Mouse (Mus musculus) limb, embryonic 12.5 days (tissue): ENCODE data around the gene Kiss1r. TPM values are rescaled to one million over a fixed set of nuclear protein-coding genes. Genes with fewer than 3 reads are reported as not detected.

Experiments used
- ATAC-seq: fragments of 200-750 bp; cut with Nextera tagmentation; 2 replicates; pipeline ENCODE4 v1.8.0; 2017; ENCODE audit warnings: low read depth, moderate TSS enrichment; ENCODE audit not compliant: insufficient number of reproducible peaks, insufficient read depth, low FRiP score, low TSS enrichment
- H3K27ac ChIP-seq: fragments of 300-500 bp; sonication (generic); 2 replicates; pipeline ENCODE4 v1.5.1; 2016; ENCODE audit warnings: mild to moderate bottlenecking, moderate library complexity
- H3K27me3 ChIP-seq: fragments of 300-500 bp; sonication (generic); 2 replicates; pipeline ENCODE4 v1.6.1; 2016; ENCODE audit warnings: mild to moderate bottlenecking, moderate library complexity
- H3K36me3 ChIP-seq: fragments of 300-500 bp; sonication (generic); 2 replicates; pipeline ENCODE4 v1.6.1; 2016; ENCODE audit warnings: mild to moderate bottlenecking, moderate library complexity
- H3K4me1 ChIP-seq: fragments of 300-500 bp; sonication (generic); replicated peaks from 2 replicates; pipeline ENCODE4 v1.6.1; 2016
- H3K4me2 ChIP-seq: fragments of 300-500 bp; sonication (generic); 2 replicates; pipeline ENCODE4 v1.6.1; 2016; ENCODE audit warnings: mild to moderate bottlenecking, moderate library complexity
- H3K4me3 ChIP-seq: fragments of 300-500 bp; sonication (generic); replicated peaks from 2 replicates; pipeline ENCODE4 v1.5.1; 2016; ENCODE audit warnings: mild to moderate bottlenecking
- H3K9ac ChIP-seq: fragments of 300-500 bp; sonication (generic); replicated peaks from 2 replicates; pipeline ENCODE4 v1.6.1; 2016; ENCODE audit warnings: mild to moderate bottlenecking, moderate library complexity
- H3K9me3 ChIP-seq: fragments of 300-500 bp; sonication (generic); 2 replicates; pipeline ENCODE4 v1.6.1; 2016; ENCODE audit warnings: mild to moderate bottlenecking, moderate library complexity
- WGBS: fragments of 180-500 bp; shearing (Covaris S2); methylation state at CpG from one replicate; pipeline ENCODE4 v1.1.7; 2016; 5-methylcytosine and 5-hydroxymethylcytosine counted together
- polyA plus RNA-seq: library from polyadenylated mRNA; unstranded; fragments of >200 nt; fragmentation: Nextera tagmentation; extraction: Ambion mirVana; gene quantifications from 2 replicates; pipeline ENCODE4 v1.2.1, GENCODE M21; 2016

Gene Kiss1r
- polyA plus RNA-seq, 1 experiment from 2014 or later: 1.2 TPM

GRCm38 (mm10) chr10:79933145-79933679 is 16.4 kb downstream of the Kiss1r start:
- Histone ChIP-seq H3K27me3 (no peaks in the 10 kb centered on the region), H3K4me3 (no peak overlapping the region; the same call in 1 of the 2 replicates), H3K4me1 (peaks cover 94% of the 10 kb centered on the region), H3K9ac (no peak overlapping the region; the same call in 1 of the 2 replicates), H3K9me3 (no peaks in the 10 kb centered on the region), H3K4me2 (peak overlapping the region; percentile 30; the same call in 1 of the 2 replicates), H3K27ac (peak overlapping the region; percentile 82), H3K36me3 (peaks cover 78% of the 10 kb centered on the region)
- WGBS: 45% methylated on average over 9 of the region's 9 CpGs
- no peak for ATAC-seq

DNA sequence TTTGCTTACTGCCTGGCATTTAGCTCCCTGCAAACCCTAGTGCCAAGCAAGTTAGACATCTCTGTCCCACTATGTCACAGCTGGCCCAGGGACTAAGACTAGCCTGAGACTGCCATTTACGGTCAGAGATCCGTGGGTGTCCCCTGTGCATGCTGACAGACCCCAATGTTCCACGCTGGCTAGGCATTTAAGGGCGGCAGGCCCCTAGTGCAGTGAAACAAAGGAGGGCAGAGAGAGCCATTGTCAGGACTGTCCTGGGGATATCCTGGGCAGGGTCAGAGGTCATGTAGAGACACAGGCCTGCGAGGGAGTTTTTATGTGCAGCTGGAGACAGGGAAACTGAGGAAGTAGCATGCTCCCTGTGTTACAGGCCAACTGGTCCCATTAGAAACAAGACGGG is 17.1 kb downstream of the Kiss1r start:
- no peaks in the 10 kb centered on the region for H3K27me3 ChIP-seq
- H3K9me3 ChIP-seq: no peaks in the 10 kb centered on the region
- peaks cover 91% of the 10 kb centered on the region for H3K4me1 ChIP-seq
- WGBS: 74% methylated on average over 6 of the region's 6 CpGs
- H3K27ac ChIP-seq: peak overlapping the region; percentile 82; the same call in 1 of the 2 replicates
- no peak overlapping the region for H3K4me2 ChIP-seq
- no peak overlapping the region for H3K4me3 ChIP-seq
- ATAC-seq: no peak
- H3K36me3 ChIP-seq: peaks cover 83% of the 10 kb centered on the region
- H3K9ac ChIP-seq: no peak overlapping the region

GRCm38 (mm10) chr10:79934272-79934721 is 17.5 kb downstream of the Kiss1r start:
- Histone ChIP-seq H3K27ac (peak overlapping the region; percentile 82), H3K36me3 (peaks cover 86% of the 10 kb centered on the region), H3K4me1 (peaks cover 90% of the 10 kb centered on the region), H3K9ac (no peak overlapping the region), H3K4me2 (no peak overlapping the region), H3K4me3 (no peak overlapping the region), H3K9me3 (no peaks in the 10 kb centered on the region), H3K27me3 (no peaks in the 10 kb centered on the region)
- WGBS: 78% methylated on average over 13 of the region's 13 CpGs
- no peak for ATAC-seq

- no peaks in the 10 kb centered on the region for H3K9me3 ChIP-seq
- peaks cover 83% of the 10 kb centered on the region for H3K4me1 ChIP-seq
- H3K4me3 ChIP-seq: no peak overlapping the region
- 86% methylated on average over 16 of the region's 16 CpGs for WGBS
- peaks cover 93% of the 10 kb centered on the region for H3K36me3 ChIP-seq
- ATAC-seq: no peak
- no peaks in the 10 kb centered on the region for H3K27me3 ChIP-seq
- H3K4me2 ChIP-seq: no peak overlapping the region
- peak overlapping the region; percentile 82; the same call in 1 of the 2 replicates for H3K27ac ChIP-seq
- no peak overlapping the region for H3K9ac ChIP-seq
These were observed 18.2 kb downstream of the Kiss1r start for GRCm38 (mm10) chr10:79934794-79935569.

- ATAC-seq: no peak
- Histone ChIP-seq H3K27me3 (no peaks in the 10 kb centered on the region), H3K4me1 (peaks cover 75% of the 10 kb centered on the region), H3K27ac (peak overlapping the region; percentile 26), H3K36me3 (peaks cover 95% of the 10 kb centered on the region), H3K9me3 (no peaks in the 10 kb centered on the region), H3K9ac (no peak overlapping the region), H3K4me3 (no peak overlapping the region), H3K4me2 (no peak overlapping the region)
- WGBS: 64% methylated on average over 10 of the region's 10 CpGs
These were observed 19.6 kb downstream of the Kiss1r start for GRCm38 (mm10) chr10:79936284-79936910.

DNA sequence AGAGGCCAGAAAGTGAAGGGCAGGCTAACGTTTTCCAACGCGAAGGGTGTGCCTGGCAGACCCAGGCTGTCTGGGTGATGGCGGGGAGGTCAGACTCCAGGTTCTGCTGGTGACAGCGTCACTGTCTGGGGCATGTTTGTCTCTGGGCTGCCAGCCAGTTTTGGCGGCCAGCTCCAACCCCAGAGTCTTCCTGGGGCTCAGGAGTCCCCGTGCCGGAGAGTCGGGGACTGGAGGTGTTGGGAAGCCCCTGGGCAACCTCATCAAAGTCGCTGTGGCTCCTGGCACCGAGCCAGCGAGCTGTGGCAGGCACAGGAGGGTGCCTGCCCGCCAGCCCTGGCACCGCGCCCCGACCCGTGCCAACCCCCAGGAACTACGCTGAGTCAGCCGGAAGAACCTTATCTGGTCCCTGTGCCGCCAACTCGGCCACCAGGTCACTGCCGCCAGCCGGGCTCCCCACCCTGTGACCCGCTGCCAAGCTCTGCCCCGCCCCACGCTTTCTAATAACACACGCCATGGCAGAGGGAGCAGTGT is 20.2 kb downstream of the Kiss1r start:
- no peak overlapping the region; the same call in 1 of the 2 replicates for H3K9ac ChIP-seq
- 81% methylated on average over 27 of the region's 27 CpGs for WGBS
- no peak overlapping the region for H3K4me3 ChIP-seq
- peaks cover 95% of the 10 kb centered on the region for H3K36me3 ChIP-seq
- H3K4me2 ChIP-seq: no peak overlapping the region
- no peaks in the 10 kb centered on the region for H3K27me3 ChIP-seq
- no peaks in the 10 kb centered on the region for H3K9me3 ChIP-seq
- no peak for ATAC-seq
- peak overlapping the region; percentile 26 for H3K27ac ChIP-seq
- H3K4me1 ChIP-seq: peaks cover 69% of the 10 kb centered on the region

DNA sequence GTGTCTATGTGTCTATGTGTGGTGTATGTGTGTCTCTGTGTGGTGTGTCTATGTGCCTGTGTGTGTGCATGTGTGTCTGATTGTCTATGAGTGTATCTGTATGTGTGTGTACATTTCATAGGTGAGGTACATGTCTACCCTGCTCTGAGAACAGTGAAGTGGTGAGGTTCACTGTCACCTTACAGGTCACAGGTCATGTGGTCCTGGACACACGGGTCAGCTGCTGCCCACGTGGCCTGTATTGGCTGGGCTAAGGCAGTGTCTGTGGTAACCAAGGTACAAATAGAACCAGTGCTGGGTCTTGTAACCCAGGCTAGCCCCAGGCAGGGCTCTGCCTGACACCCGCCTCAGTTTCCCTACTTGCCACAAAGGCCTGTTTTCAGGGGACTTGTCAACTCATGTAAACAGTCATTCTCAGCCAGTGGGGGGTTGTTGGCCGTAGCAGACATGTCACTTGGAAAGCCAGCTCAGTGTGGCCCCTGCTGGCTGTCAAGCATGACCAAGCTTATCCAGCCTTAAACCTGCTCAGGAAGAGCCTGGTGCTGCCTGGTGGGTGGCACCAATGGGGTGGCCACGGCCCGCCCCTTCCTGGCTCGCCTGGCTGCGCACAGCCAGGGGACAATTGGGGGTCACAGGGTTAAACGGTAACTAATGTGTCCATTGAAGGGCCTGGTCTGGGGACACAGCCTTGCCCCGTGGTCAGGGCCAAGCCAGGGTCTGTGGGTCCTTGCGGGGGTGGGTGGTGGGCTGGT is 21.2 kb downstream of the Kiss1r start:
- Histone ChIP-seq H3K27ac (0 out of 2 replicates have a peak overlapping the region, but pooled peaks have one; percentile 35), H3K4me2 (no peak overlapping the region), H3K9me3 (no peaks in the 10 kb centered on the region), H3K4me3 (no peak overlapping the region), H3K27me3 (no peaks in the 10 kb centered on the region), H3K9ac (no peak overlapping the region), H3K4me1 (peaks cover 62% of the 10 kb centered on the region), H3K36me3 (peaks cover 92% of the 10 kb centered on the region)
- no peak for ATAC-seq
- 67% methylated on average over 11 of the region's 11 CpGs for WGBS

DNA sequence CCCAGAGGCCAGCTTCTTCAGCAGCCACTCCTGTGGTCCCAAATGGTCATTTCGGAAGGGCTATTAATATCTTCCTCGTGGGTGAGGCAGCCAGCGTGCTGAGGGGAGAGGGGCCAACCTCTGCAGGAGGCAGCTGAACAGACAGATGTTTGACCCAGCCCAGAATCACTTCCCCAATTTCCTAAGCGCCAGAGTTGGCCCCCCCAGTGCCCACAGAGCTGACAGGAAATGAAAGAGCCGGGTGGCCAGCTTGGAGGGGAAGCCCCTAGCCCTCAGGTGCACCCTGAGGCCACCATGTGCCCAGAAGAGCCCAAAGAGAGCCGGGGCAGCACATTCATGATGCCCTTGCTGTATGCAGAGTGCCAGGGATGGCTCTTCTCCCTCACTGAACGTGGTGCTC is 24.0 kb downstream of the Kiss1r start:
- Histone ChIP-seq H3K27me3 (no peaks in the 10 kb centered on the region), H3K36me3 (peaks cover 76% of the 10 kb centered on the region), H3K9ac (no peak overlapping the region), H3K4me3 (no peak overlapping the region), H3K4me2 (no peak overlapping the region), H3K4me1 (peaks cover 63% of the 10 kb centered on the region), H3K9me3 (no peaks in the 10 kb centered on the region), H3K27ac (no peak overlapping the region)
- WGBS: 53% methylated on average over 7 of the region's 7 CpGs
- no peak for ATAC-seq

DNA sequence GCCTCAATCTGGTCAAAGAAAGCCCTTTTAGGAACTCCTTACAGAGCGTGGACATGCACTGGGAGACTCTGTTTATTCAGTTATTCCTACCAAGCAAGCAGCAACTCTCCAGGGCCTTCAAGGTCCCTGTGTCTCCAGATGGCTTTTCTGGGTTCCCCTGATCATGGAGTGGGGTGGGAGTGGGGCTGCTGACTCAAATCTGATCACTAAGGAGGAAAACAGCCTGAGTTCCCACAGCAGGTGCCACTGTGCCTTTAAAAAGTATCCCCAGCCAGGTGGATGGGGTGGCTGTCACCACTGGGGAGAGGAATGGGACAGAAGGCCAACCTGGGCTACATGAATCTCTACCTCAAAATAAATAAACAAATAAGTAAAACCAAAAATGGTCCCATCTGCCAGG is 26.2 kb downstream of the Kiss1r start:
- 97% methylated on average over 1 of the region's 1 CpGs for WGBS
- Histone ChIP-seq H3K4me2 (no peak overlapping the region), H3K27ac (peak overlapping the region; percentile 89; the same call in 1 of the 2 replicates), H3K9ac (no peak overlapping the region), H3K27me3 (no peaks in the 10 kb centered on the region), H3K9me3 (no peaks in the 10 kb centered on the region), H3K36me3 (peaks cover 71% of the 10 kb centered on the region), H3K4me1 (peaks cover 57% of the 10 kb centered on the region), H3K4me3 (no peak overlapping the region)
- ATAC-seq: no peak

DNA sequence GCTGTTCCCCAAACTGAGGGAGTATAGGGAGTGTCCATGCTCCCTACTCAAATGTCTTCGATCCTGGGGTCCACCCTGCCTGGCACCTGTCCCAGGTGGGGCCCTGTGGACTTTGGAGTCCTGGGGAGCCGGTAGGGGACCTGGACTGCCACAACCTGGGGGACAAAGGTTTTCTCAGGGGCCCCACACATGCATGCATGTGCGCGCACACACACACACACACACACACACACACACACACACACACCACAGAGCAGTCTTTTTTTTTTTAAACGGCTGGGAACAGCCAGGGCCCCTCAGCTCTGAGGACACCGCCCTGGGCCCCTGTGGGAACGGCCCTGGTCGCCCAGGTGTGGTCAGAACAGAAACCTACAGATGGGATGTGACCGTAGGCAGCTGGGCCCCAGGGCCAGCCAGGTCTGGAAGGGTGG is 26.7 kb downstream of the Kiss1r start:
- Histone ChIP-seq H3K4me2 (no peak overlapping the region), H3K4me3 (no peak overlapping the region), H3K9ac (0 out of 2 replicates have a peak overlapping the region, but pooled peaks have one; percentile 24), H3K9me3 (no peaks in the 10 kb centered on the region), H3K4me1 (peaks cover 53% of the 10 kb centered on the region), H3K27me3 (no peaks in the 10 kb centered on the region), H3K36me3 (peaks cover 70% of the 10 kb centered on the region), H3K27ac (peak overlapping the region; percentile 89; the same call in 1 of the 2 replicates)
- 65% methylated on average over 9 of the region's 9 CpGs for WGBS
- no peak for ATAC-seq
